Mouse (Mus musculus): Measurements from ENCODE around the gene Ugt2b34.
"Not testable (repeated sequence)": the region's sequence is repeated elsewhere in the genome, so short reads cannot be mapped to it uniquely, and the experiment has no call there.

Gene Ugt2b34

GRCm38 (mm10) chr5:86906758-86907157, at the start of gene Ugt2b34:
Gene Ugt2b34 (minus strand): TSS chr5:86906937.
- DNase-seq (ENCODE audit: low spot score) = no peak

- no peak for DNase-seq (ENCODE audit: low spot score)
Observed at GRCm38 (mm10) chr5:86942111-86942510, 35.4 kb upstream of the Ugt2b34 start.

- no peak for DNase-seq (ENCODE audit: low spot score)
Observed at GRCm38 (mm10) chr5:86926426-86926825, 19.7 kb upstream of the Ugt2b34 start, which contains the start of gene Ugt2b1. Gene Ugt2b1 (minus strand): TSS chr5:86926530.

GRCm38 (mm10) chr5:86920661-86921233, 14.0 kb upstream of the Ugt2b34 start:
- DNase-seq (ENCODE audit: low spot score) = no peak

- no peak for DNase-seq (ENCODE audit: low spot score)
Observed at GRCm38 (mm10) chr5:86911357-86912099, 4.8 kb upstream of the Ugt2b34 start.

- no peak for DNase-seq (ENCODE audit: low spot score)
Observed at GRCm38 (mm10) chr5:86910770-86911169, 4.0 kb upstream of the Ugt2b34 start.

GRCm38 (mm10) chr5:86889933-86890332, 16.8 kb downstream of the Ugt2b34 start:
- DNase-seq (ENCODE audit: low spot score) = no peak

GRCm38 (mm10) chr5:86888420-86888819, 18.3 kb downstream of the Ugt2b34 start:
- DNase-seq (ENCODE audit: low spot score) = no peak

GRCm38 (mm10) chr5:86887081-86887480, 19.7 kb downstream of the Ugt2b34 start:
- DNase-seq (ENCODE audit: low spot score) = no peak

GRCm38 (mm10) chr5:86886620-86887019, 20.1 kb downstream of the Ugt2b34 start:
- DNase-seq (ENCODE audit: low spot score) = no peak

- no peak for DNase-seq (ENCODE audit: low spot score)
Observed at GRCm38 (mm10) chr5:86871877-86872276, 34.9 kb downstream of the Ugt2b34 start.

- no peak for DNase-seq (ENCODE audit: low spot score)
Observed at GRCm38 (mm10) chr5:86858336-86858735, 48.4 kb downstream of the Ugt2b34 start.

GRCm38 (mm10) chr5:86857682-86858081, 49.1 kb downstream of the Ugt2b34 start:
- DNase-seq (ENCODE audit: low spot score) = no peak

- DNase-seq (ENCODE audit: low spot score) = not testable (repeated sequence)
Observed at GRCm38 (mm10) chr5:86856505-86856904, 50.2 kb downstream of the Ugt2b34 start.

- no peak for DNase-seq (ENCODE audit: low spot score)
Observed at GRCm38 (mm10) chr5:86851658-86852057, 55.1 kb downstream of the Ugt2b34 start.

GRCm38 (mm10) chr5:86850104-86850503, 56.6 kb downstream of the Ugt2b34 start:
- no peak for DNase-seq (ENCODE audit: low spot score)

- DNase-seq (ENCODE audit: low spot score) = not testable (repeated sequence)
Observed at GRCm38 (mm10) chr5:86841261-86841660, 65.5 kb downstream of the Ugt2b34 start.

GRCm38 (mm10) chr5:86840207-86840606, 66.5 kb downstream of the Ugt2b34 start:
- DNase-seq (ENCODE audit: low spot score) = no peak

Measured in ovary, postnatal 14 days (tissue).